Mouse (Mus musculus) intestine, embryonic 14.5 days (tissue): Measurements from ENCODE around the gene Cdc42ep1. TPM values are rescaled to one million over a fixed set of nuclear protein-coding genes. Genes with fewer than 3 reads are reported as not detected.

ENCODE experiments used
- ATAC-seq: fragments of 200-750 bp; cut with Nextera tagmentation; replicated peaks from 2 replicates; pipeline ENCODE4 v1.8.0; 2017; ENCODE audit warnings: low read depth, moderate number of reproducible peaks, moderate TSS enrichment, moderate library complexity; ENCODE audit not compliant: low FRiP score, low TSS enrichment
- DNase-seq: peaks from one replicate; pipeline ENCODE4 v3.0.0-alpha.2; 2018; ENCODE audit warnings: low spot score
- H3K27ac ChIP-seq: fragments of 300-500 bp; sonication (generic); 2 replicates; pipeline ENCODE4 v1.5.1; 2014; ENCODE audit warnings: low read depth, mild to moderate bottlenecking, control low read depth
- H3K27me3 ChIP-seq: fragments of 300-500 bp; sonication (generic); replicated peaks from 2 replicates; pipeline ENCODE4 v1.6.1; 2014; ENCODE audit warnings: low read length, control low read depth; ENCODE audit not compliant: control insufficient read depth, insufficient read depth
- H3K36me3 ChIP-seq: fragments of 300-500 bp; sonication (generic); 2 replicates; pipeline ENCODE4 v1.6.1; 2014; ENCODE audit warnings: low read length, control low read depth; ENCODE audit not compliant: control insufficient read depth, insufficient read depth
- H3K4me1 ChIP-seq: fragments of 300-500 bp; sonication (generic); replicated peaks from 2 replicates; pipeline ENCODE4 v1.6.1; 2014; ENCODE audit warnings: low read length, control low read depth, mixed read lengths; ENCODE audit not compliant: control insufficient read depth, insufficient read depth
- H3K4me2 ChIP-seq: fragments of 300-500 bp; sonication (generic); 2 replicates; pipeline ENCODE4 v1.6.1; 2014; ENCODE audit warnings: low read length
- H3K4me3 ChIP-seq: fragments of 300-500 bp; sonication (generic); 2 replicates; pipeline ENCODE4 v1.5.1; 2014; ENCODE audit warnings: low read depth, low read length, control low read depth, mixed read lengths
- H3K9ac ChIP-seq: fragments of 300-500 bp; sonication (generic); 2 replicates; pipeline ENCODE4 v1.6.1; 2014; ENCODE audit warnings: mild to moderate bottlenecking, low read length
- H3K9me3 ChIP-seq: fragments of 300-500 bp; sonication (generic); 2 replicates; pipeline ENCODE4 v1.6.1; 2016; ENCODE audit warnings: low read length, control low read depth; ENCODE audit not compliant: control insufficient read depth
- WGBS: fragments of 180-500 bp; shearing (Covaris S2); extraction: QIAGEN DNeasy Blood & Tissue Kit; methylation state at CpG from one replicate; pipeline ENCODE4 v1.1.7; 2014; 5-methylcytosine and 5-hydroxymethylcytosine counted together
- polyA plus RNA-seq: library from polyadenylated mRNA; unstranded; fragments of >200 nt; fragmentation: Nextera tagmentation; extraction: Ambion mirVana; gene quantifications from 2 replicates; pipeline ENCODE4 v1.2.1, GENCODE M21; 2014

The Cdc42ep1 gene
- polyA plus RNA-seq, 1 experiment from 2014 or later: 45.7 TPM

DNA sequence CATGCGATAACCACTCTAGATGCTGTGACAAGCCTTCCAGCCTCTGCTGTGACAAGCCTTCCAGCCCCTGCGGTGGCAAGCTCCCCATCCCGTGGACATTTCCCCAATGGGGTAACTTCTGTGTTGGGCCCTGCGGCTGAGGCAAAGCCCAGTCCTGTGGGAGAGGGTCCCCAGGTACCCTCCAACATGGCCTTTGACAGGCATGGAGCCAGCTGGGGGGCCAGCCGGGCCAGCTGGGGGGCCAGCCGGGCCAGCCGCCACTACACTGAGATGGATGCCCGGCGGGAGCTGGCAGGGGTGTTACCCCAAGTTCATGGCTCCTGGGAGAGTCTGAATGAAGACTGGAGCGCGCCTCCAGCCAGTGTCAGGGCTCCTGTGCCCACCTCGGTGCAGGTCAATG, 7.1 kb downstream of the Cdc42ep1 start:
- H3K9me3 ChIP-seq: no peaks in the 10 kb centered on the region
- H3K36me3 ChIP-seq: peaks cover 21% of the 10 kb centered on the region
- H3K27me3 ChIP-seq: no peaks in the 10 kb centered on the region
- no peak for DNase-seq
- WGBS: 84% methylated on average over 12 of the region's 12 CpGs
- H3K4me1 ChIP-seq: peaks cover 22% of the 10 kb centered on the region
- no peak overlapping the region for H3K4me3 ChIP-seq
- no peak overlapping the region for H3K4me2 ChIP-seq
- ATAC-seq: no peak
- no peak overlapping the region for H3K9ac ChIP-seq
- peak overlapping the region; percentile 34 for H3K27ac ChIP-seq

GRCm38 (mm10) chr15:78850059-78850824, 7.8 kb downstream of the Cdc42ep1 start:
- no peak overlapping the region for H3K4me3 ChIP-seq
- H3K9me3 ChIP-seq: no peaks in the 10 kb centered on the region
- no peak for DNase-seq
- WGBS: 46% methylated on average over 14 of the region's 15 CpGs
- H3K27me3 ChIP-seq: no peaks in the 10 kb centered on the region
- ATAC-seq: peak; percentile 45
- no peak overlapping the region for H3K9ac ChIP-seq
- H3K4me1 ChIP-seq: peaks cover 15% of the 10 kb centered on the region
- peaks cover 21% of the 10 kb centered on the region for H3K36me3 ChIP-seq
- no peak overlapping the region for H3K4me2 ChIP-seq
- H3K27ac ChIP-seq: peak overlapping the region; percentile 34

DNA sequence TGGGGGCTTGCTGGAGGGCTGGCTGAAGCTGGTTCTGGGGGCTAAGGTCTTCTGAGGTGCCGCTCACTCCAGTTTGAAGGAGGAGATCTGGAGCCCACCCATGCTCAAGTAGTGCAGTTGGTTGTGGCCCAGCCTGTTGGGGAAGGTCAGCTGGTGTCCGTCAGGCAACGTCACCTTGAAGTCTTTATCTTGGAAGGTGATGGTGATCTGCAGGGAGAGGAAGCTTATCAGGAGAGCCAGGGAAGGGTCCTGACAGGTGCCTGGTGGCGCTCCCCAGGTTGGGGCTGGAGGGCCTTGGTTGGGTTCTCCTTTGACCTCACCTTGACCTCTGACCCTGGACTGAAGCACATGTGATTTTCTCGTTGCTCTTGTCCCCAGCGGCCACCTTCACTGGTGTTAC, 8.5 kb downstream of the Cdc42ep1 start:
- no peaks in the 10 kb centered on the region for H3K27me3 ChIP-seq
- ATAC-seq: no peak
- peak overlapping the region; percentile 34; the same call in 1 of the 2 replicates for H3K27ac ChIP-seq
- no peak overlapping the region for H3K4me3 ChIP-seq
- peaks cover 21% of the 10 kb centered on the region for H3K36me3 ChIP-seq
- no peak overlapping the region for H3K9ac ChIP-seq
- WGBS: 61% methylated on average over 6 of the region's 6 CpGs
- no peak overlapping the region for H3K4me2 ChIP-seq
- peaks cover 12% of the 10 kb centered on the region for H3K4me1 ChIP-seq
- DNase-seq: no peak
- no peaks in the 10 kb centered on the region for H3K9me3 ChIP-seq

DNA sequence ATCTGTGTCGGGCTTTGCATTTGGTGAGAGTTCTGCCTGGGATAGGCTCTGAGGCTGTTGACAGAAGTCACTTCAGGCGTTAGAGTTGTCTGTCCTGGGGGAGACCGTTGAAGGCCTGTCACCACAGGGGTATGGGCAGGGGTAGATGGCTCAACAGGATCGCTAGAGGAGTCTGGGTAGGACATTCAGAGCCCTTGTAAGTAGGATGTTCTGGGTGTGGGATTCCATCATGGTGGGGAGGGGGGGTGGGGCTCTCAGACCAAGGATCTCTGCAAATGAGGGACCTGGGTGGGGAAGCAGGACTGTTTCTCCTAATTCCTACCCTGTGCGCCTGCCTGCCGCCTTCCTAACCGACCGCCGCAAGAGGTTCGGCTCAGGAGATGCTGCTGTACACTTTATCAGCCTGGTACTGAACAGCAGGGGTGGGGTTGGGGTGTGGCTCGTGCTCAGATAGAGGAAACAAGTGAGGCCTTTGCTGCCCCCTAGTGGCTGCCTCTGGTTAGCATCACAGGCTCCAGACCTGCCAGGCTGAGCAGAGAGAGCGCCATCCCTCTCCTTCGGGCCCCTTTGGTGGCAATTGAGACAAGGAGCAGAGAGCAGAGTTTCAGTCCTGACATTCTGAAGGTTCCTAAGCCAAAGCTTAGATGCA, 9.2 kb downstream of the Cdc42ep1 start:
- H3K27me3 ChIP-seq: no peaks in the 10 kb centered on the region
- ATAC-seq (peak; percentile 41), DNase-seq (peak; percentile 99)
- whole genome bisulfite sequencing: 11% methylated on average over 13 of the region's 13 CpGs
- H3K4me3 ChIP-seq: no peak overlapping the region
- H3K4me2 ChIP-seq: 0 out of 2 replicates have a peak overlapping the region, but pooled peaks have one; percentile 10
- peaks cover 21% of the 10 kb centered on the region for H3K36me3 ChIP-seq
- peak overlapping the region; percentile 34; the same call in 1 of the 2 replicates for H3K27ac ChIP-seq
- H3K9me3 ChIP-seq: no peaks in the 10 kb centered on the region
- no peak overlapping the region for H3K9ac ChIP-seq
- peaks cover 12% of the 10 kb centered on the region for H3K4me1 ChIP-seq

GRCm38 (mm10) chr15:78855303-78855965, 13.0 kb downstream of the Cdc42ep1 start, which contains the start of gene Lgals2:
Gene Lgals2 (minus strand): TSS chr15:78855529.
- H3K9me3 ChIP-seq: no peaks in the 10 kb centered on the region
- H3K36me3 ChIP-seq: no peaks in the 10 kb centered on the region
- no peak for DNase-seq
- no peak within 1 kb of the TSS for H3K9ac ChIP-seq
- no peaks in the 10 kb centered on the region for H3K27me3 ChIP-seq
- 0 out of 2 replicates have a peak, but pooled peaks have one; percentile 8 for ATAC-seq
- H3K4me1 ChIP-seq: peaks cover 12% of the 10 kb centered on the region
- H3K4me2 ChIP-seq: peak within 1 kb of the TSS; percentile 42
- H3K4me3 ChIP-seq: peak within 1 kb of the TSS; percentile 14; the same call in 1 of the 2 replicates
- no peak within 1 kb of the TSS for H3K27ac ChIP-seq
- 52% methylated on average over 8 of the region's 8 CpGs for WGBS

GRCm38 (mm10) chr15:78857009-78857408, 14.6 kb downstream of the Cdc42ep1 start:
- no peak overlapping the region for H3K9ac ChIP-seq
- no peaks in the 10 kb centered on the region; the same call in 1 of the 2 replicates for H3K4me1 ChIP-seq
- ATAC-seq: no peak
- H3K9me3 ChIP-seq: no peaks in the 10 kb centered on the region
- H3K36me3 ChIP-seq: no peaks in the 10 kb centered on the region
- WGBS: 74% methylated on average over 7 of the region's 7 CpGs
- H3K4me2 ChIP-seq: no peak overlapping the region
- no peak overlapping the region for H3K27ac ChIP-seq
- H3K4me3 ChIP-seq: no peak overlapping the region
- H3K27me3 ChIP-seq: no peaks in the 10 kb centered on the region
- DNase-seq: no peak

GRCm38 (mm10) chr15:78859311-78859710, 16.9 kb downstream of the Cdc42ep1 start:
- Histone ChIP-seq H3K9me3 (no peaks in the 10 kb centered on the region), H3K4me3 (no peak overlapping the region), H3K36me3 (no peaks in the 10 kb centered on the region), H3K9ac (no peak overlapping the region), H3K27ac (no peak overlapping the region; the same call in 1 of the 2 replicates), H3K4me2 (no peak overlapping the region), H3K27me3 (no peaks in the 10 kb centered on the region), H3K4me1 (no peaks in the 10 kb centered on the region; the same call in 1 of the 2 replicates)
- ATAC-seq: no peak
- 60% methylated on average over 4 of the region's 4 CpGs for WGBS
- no peak for DNase-seq

DNA sequence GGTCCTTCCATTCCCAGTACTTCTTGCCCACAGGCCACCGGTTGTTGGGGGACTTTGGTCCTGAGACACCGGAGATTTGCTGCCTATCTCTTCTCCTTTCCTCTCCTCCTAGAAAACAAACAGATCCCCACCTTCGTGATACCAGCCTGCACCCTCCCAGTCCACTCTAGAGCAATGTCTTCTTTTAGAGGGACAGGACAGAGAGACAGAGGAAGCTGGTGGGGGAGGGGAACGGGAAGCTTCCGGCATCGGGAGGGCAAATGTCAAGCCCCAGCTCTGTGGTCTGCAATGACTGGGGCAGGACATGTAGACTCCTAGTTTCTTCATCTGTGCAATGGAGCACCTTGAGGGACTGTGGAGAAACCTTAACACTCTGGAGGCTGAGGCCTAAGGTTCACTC, 17.3 kb downstream of the Cdc42ep1 start:
- 53% methylated on average over 6 of the region's 6 CpGs for WGBS
- Histone ChIP-seq H3K27ac (0 out of 2 replicates have a peak overlapping the region, but pooled peaks have one; percentile 7), H3K4me2 (no peak overlapping the region), H3K4me3 (no peak overlapping the region), H3K4me1 (no peaks in the 10 kb centered on the region; the same call in 1 of the 2 replicates), H3K9ac (no peak overlapping the region), H3K9me3 (no peaks in the 10 kb centered on the region), H3K36me3 (no peaks in the 10 kb centered on the region), H3K27me3 (no peaks in the 10 kb centered on the region)
- DNase-seq (no peak), ATAC-seq (no peak)
